In the genomic region with DNA sequence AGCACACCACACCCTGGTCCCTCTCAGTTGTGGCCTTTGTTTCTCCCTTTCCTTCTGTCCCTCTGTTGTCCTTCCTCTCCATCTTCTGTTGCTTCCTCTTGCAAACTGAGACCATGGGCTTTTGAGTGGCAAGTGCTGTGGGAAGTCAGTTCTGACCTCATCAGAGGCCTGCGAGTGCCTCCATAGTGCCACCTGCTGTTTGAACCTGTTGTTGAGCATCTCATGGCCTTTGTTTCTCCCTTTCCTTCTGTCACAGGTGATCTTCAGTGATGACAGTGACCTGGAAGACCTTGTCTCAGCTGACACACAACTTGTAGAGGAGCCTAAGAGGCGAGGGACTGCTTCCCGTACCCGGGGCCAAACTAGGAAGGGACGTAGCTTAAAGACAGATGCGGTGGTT, we compare ENCODE assay signal across 8 mouse cellular contexts. TPM values are rescaled to one million over a fixed set of nuclear protein-coding genes. Genes with fewer than 3 reads are reported as not detected.
DNase-seq lines count a peak whose midpoint lies in the region; ATAC-seq and TF ChIP-seq lines count a peak whose summit lies in the region.
"Had no signal": no experiment of that assay in that cellular context is flagged by ENCODE, and none has a peak within 500 bp of the region (broad histone marks: within the 10 kb centered on the region; RNA-seq: fewer than 3 reads in every experiment).

No protein-coding gene starts in this region.

- DNase-seq in 3134 (ENCODE audit: extremely low read depth, insufficient read length, low spot score) (peak; percentile 20), 3T3-L1 (ENCODE audit: low read depth, low spot score) (peak; percentile 80)
- DNase-seq in adrenal gland, postnatal 14 days, result peak; percentile 75
- peak; percentile 72 for DNase-seq in kidney, postnatal 0 days (ENCODE audit: low spot score)
- peak; percentile 83 for DNase-seq in lung, postnatal 10 days

- H3K4me1 ChIP-seq in kidney, postnatal 0 days (replicated peaks; ENCODE audit: insufficient read depth, low read length), result no peaks in the 10 kb centered on the region
- no peaks in the 10 kb centered on the region for H3K4me1 ChIP-seq in small intestine, adult 2 months (ENCODE audit: control insufficient read depth, insufficient read depth, insufficient read length, low read length)
- H3K4me1 ChIP-seq: hindbrain, embryonic 15.5 days had no signal

- no peak overlapping the region for H3K4me2 ChIP-seq in kidney, postnatal 0 days (ENCODE audit: low read length)
- H3K4me2 ChIP-seq: hindbrain, embryonic 15.5 days had no signal

- ATAC-seq in erythroid progenitor cell, adult 5-6 weeks (replicated peaks; ENCODE audit: low FRiP score, poor library complexity, severe bottlenecking), result 0 out of 2 replicates have a peak, but pooled peaks have one; percentile 48
- ATAC-seq in kidney, postnatal 0 days (replicated peaks; ENCODE audit: low FRiP score, low read depth), result no peak

- WGBS in kidney, postnatal 0 days, result 87% methylated on average over 6 of the region's 6 CpGs
- 85% methylated on average over 6 of the region's 6 CpGs for WGBS in small intestine, adult 2 months

- H3K4me3 ChIP-seq in kidney, postnatal 0 days (replicated peaks; ENCODE audit: low read depth, low read length), result no peak overlapping the region
- no peak overlapping the region for H3K4me3 ChIP-seq in small intestine, adult 2 months (ENCODE audit: low read depth, low read length)
- H3K4me3 ChIP-seq: hindbrain, embryonic 15.5 days had no signal

- H3K27ac ChIP-seq in kidney, postnatal 0 days, result no peak overlapping the region
- H3K27ac ChIP-seq in small intestine, adult 2 months (ENCODE audit: insufficient read depth, low read depth, low read length), result no peak overlapping the region
- H3K27ac ChIP-seq: hindbrain, embryonic 15.5 days had no signal

- peaks cover 25% of the 10 kb centered on the region for H3K36me3 ChIP-seq in kidney, postnatal 0 days (ENCODE audit: insufficient read depth, low read length)
- peaks cover 13% of the 10 kb centered on the region for H3K36me3 ChIP-seq in small intestine, adult 2 months (ENCODE audit: control insufficient read depth, insufficient read depth, low read length)
- H3K36me3 ChIP-seq: hindbrain, embryonic 15.5 days had no signal

- TF ChIP-seq CTCF in kidney, postnatal 0 days (IDR thresholded peaks at IDR 0.05; ENCODE audit: low read depth), result peak; percentile 78
- TF ChIP-seq CTCF in small intestine, adult 2 months (IDR thresholded peaks at IDR 0.05; ENCODE audit: extremely low read depth, insufficient read length, insufficient replicate concordance, low read depth, low read length), result peak; percentile 73; the same call in 1 of the 2 replicates

- no peaks in the 10 kb centered on the region for H3K27me3 ChIP-seq in kidney, postnatal 0 days (ENCODE audit: insufficient read depth, low read length)
- H3K27me3 ChIP-seq in small intestine, adult 2 months (ENCODE audit: control insufficient read depth, insufficient read depth, low read length), result no peaks in the 10 kb centered on the region
- H3K27me3 ChIP-seq: hindbrain, embryonic 15.5 days had no signal

- no peak overlapping the region for H3K9ac ChIP-seq in kidney, postnatal 0 days (ENCODE audit: low read depth, low read length)
- H3K9ac ChIP-seq: hindbrain, embryonic 15.5 days had no signal

- no peaks in the 10 kb centered on the region for H3K9me3 ChIP-seq in kidney, postnatal 0 days (replicated peaks; ENCODE audit: low read length)
- H3K9me3 ChIP-seq: hindbrain, embryonic 15.5 days had no signal

- TF ChIP-seq POLR2A in small intestine, adult 2 months (IDR thresholded peaks at IDR 0.05; ENCODE audit: low read depth, low read length), result no peak

RNA-seq across cellular contexts. Expression of a gene that starts 9.7 kb away (rescaled TPM):
- total RNA-seq in adrenal gland, postnatal 14 days (2021), result 330 and 361 TPM in 2 replicates
- 121 and 130 TPM in 2 replicates for total RNA-seq in erythroid progenitor cell, adult 5-6 weeks (2015; ENCODE audit: low replicate concordance)
- total RNA-seq in erythroid progenitor cell, adult 5-6 weeks (2017; ENCODE audit: low replicate concordance), result 68.3 and 116 TPM in 2 replicates
- polyA plus RNA-seq in kidney, postnatal 0 days (2015; fragmentation: Nextera tagmentation; extraction: Ambion mirVana), result 511 and 565 TPM in 2 replicates
- polyA plus RNA-seq in small intestine, adult 2 months (2012; rRNA removed), result 41.8 and 47.8 TPM in 2 replicates

RNA-seq across cellular contexts. Expression of a gene that starts 15.2 kb away (rescaled TPM):
- 52.7 and 59.2 TPM in 2 replicates for total RNA-seq in adrenal gland, postnatal 14 days (2021)
- total RNA-seq in erythroid progenitor cell, adult 5-6 weeks (2015; ENCODE audit: low replicate concordance), result 27.8 and 39.0 TPM in 2 replicates
- 16.2 and 29.7 TPM in 2 replicates for total RNA-seq in erythroid progenitor cell, adult 5-6 weeks (2017; ENCODE audit: low replicate concordance)
- polyA plus RNA-seq in kidney, postnatal 0 days (2015; fragmentation: Nextera tagmentation; extraction: Ambion mirVana), result 84.9 and 86.9 TPM in 2 replicates
- 15.9 and 30.0 TPM in 2 replicates for polyA plus RNA-seq in small intestine, adult 2 months (2012; rRNA removed)

RNA-seq across cellular contexts. Expression of a gene that starts 20.2 kb away (rescaled TPM):
- 6.6 and 10.7 TPM in 2 replicates for total RNA-seq in adrenal gland, postnatal 14 days (2021)
- total RNA-seq in erythroid progenitor cell, adult 5-6 weeks (2015; ENCODE audit: low replicate concordance), result 145 and 158 TPM in 2 replicates
- 127 and 176 TPM in 2 replicates for total RNA-seq in erythroid progenitor cell, adult 5-6 weeks (2017; ENCODE audit: low replicate concordance)
- 6.1 and 7.5 TPM in 2 replicates for polyA plus RNA-seq in kidney, postnatal 0 days (2015; fragmentation: Nextera tagmentation; extraction: Ambion mirVana)
- polyA plus RNA-seq in small intestine, adult 2 months (2012; rRNA removed), result 3.6 and 5.8 TPM in 2 replicates

RNA-seq across cellular contexts. Expression of a gene that starts 34.3 kb away (rescaled TPM):
- 22.5 and 23.2 TPM in 2 replicates for total RNA-seq in adrenal gland, postnatal 14 days (2021)
- 41.9 and 51.5 TPM in 2 replicates for total RNA-seq in erythroid progenitor cell, adult 5-6 weeks (2015; ENCODE audit: low replicate concordance)
- 18.2 and 49.8 TPM in 2 replicates for total RNA-seq in erythroid progenitor cell, adult 5-6 weeks (2017; ENCODE audit: low replicate concordance)
- polyA plus RNA-seq in kidney, postnatal 0 days (2015; fragmentation: Nextera tagmentation; extraction: Ambion mirVana), result 37.1 and 42.2 TPM in 2 replicates
- 10.2 and 20.3 TPM in 2 replicates for polyA plus RNA-seq in small intestine, adult 2 months (2012; rRNA removed)

RNA-seq across cellular contexts. Expression of a gene that starts 37.0 kb away (rescaled TPM):
- total RNA-seq in adrenal gland, postnatal 14 days (2021), result 29.9 and 34.3 TPM in 2 replicates
- total RNA-seq in erythroid progenitor cell, adult 5-6 weeks (2015; ENCODE audit: low replicate concordance), result 8.8 and 19.1 TPM in 2 replicates
- total RNA-seq in erythroid progenitor cell, adult 5-6 weeks (2017; ENCODE audit: low replicate concordance), result 3.1 and 5.1 TPM in 2 replicates
- polyA plus RNA-seq in kidney, postnatal 0 days (2015; fragmentation: Nextera tagmentation; extraction: Ambion mirVana), result 68.2 and 73.2 TPM in 2 replicates
- 38.0 and 67.0 TPM in 2 replicates for polyA plus RNA-seq in small intestine, adult 2 months (2012; rRNA removed)

Comparison
In these comparisons a context has a peak if more than half of its experiments do, and no peak if none do; other contexts are left out.
1. DNase-seq: peak in every context shown above with its lines; median percentile 83 in lung, postnatal 10 days; 80 in 3T3-L1; 75 in adrenal gland, postnatal 14 days; 72 in kidney, postnatal 0 days; 20 in 3134.
2. RNA of a gene that starts 20.2 kb away (total RNA-seq): 127 to 176 TPM in erythroid progenitor cell, adult 5-6 weeks; 6.6 to 10.7 TPM in adrenal gland, postnatal 14 days; every median in the first group is over 10 times any median in the second.